8 mouse cellular contexts compared by ENCODE assay signal in genomic region chr11:96963580-96963979, GRCm38 (mm10). TPM values are rescaled to one million over a fixed set of nuclear protein-coding genes. Genes with fewer than 3 reads are reported as not detected.
DNase-seq lines count a peak whose midpoint lies in the region; ATAC-seq lines count a peak whose summit lies in the region.

No protein-coding gene starts in this region.

- H3K4me3 ChIP-seq in intestine, embryonic 15.5 days (replicated peaks), result no peak overlapping the region
- no peak overlapping the region for H3K4me3 ChIP-seq in midbrain, embryonic 10.5 days

- DNase-seq in WW6 (ENCODE audit: low read depth, low spot score), result peak; percentile 95
- peak; percentile 92 to 96 for DNase-seq in cerebellum, postnatal 25 days
- peak; percentile 95 for DNase-seq in gastrocnemius, postnatal 10 days
- DNase-seq in left cerebral cortex, postnatal 25 days (ENCODE audit: low spot score in 2 of 2), result peak; percentile 86 to 92
- DNase-seq in midbrain, embryonic 10.5 days (ENCODE audit: low spot score), result peak; percentile 81
- DNase-seq in right cerebral cortex, postnatal 36 days (ENCODE audit: low spot score in 2 of 2), result peak; percentile 78 to 81
- DNase-seq in urinary bladder, postnatal 4 days (ENCODE audit: low spot score in 2 of 2), result peak; percentile 75 to 90

- H3K4me1 ChIP-seq in intestine, embryonic 15.5 days (replicated peaks), result peaks cover 10% of the 10 kb centered on the region
- peaks cover 13% of the 10 kb centered on the region; the same call in 1 of the 2 replicates for H3K4me1 ChIP-seq in midbrain, embryonic 10.5 days

- no peak overlapping the region for H3K27ac ChIP-seq in intestine, embryonic 15.5 days
- peak overlapping the region; percentile 49; the same call in 1 of the 2 replicates for H3K27ac ChIP-seq in midbrain, embryonic 10.5 days (replicated peaks)

- 11% methylated on average over 8 of the region's 8 CpGs for WGBS in intestine, embryonic 15.5 days
- WGBS in midbrain, embryonic 10.5 days, result 18% methylated on average over 8 of the region's 8 CpGs

- no peaks in the 10 kb centered on the region for H3K9me3 ChIP-seq in intestine, embryonic 15.5 days
- no peaks in the 10 kb centered on the region for H3K9me3 ChIP-seq in midbrain, embryonic 10.5 days (replicated peaks)

- H3K36me3 ChIP-seq in intestine, embryonic 15.5 days, result peaks cover 24% of the 10 kb centered on the region
- H3K36me3 ChIP-seq in midbrain, embryonic 10.5 days, result peaks cover 50% of the 10 kb centered on the region

- intact Hi-C loops in left cerebral cortex, postnatal 25 days (cut with DNase I), result loop anchor here (1.0 to 5.0 kb wide), 2 partner anchors 47 to 96 kb away; partner anchors contain the start of gene Cdk5rap3

- H3K4me2 ChIP-seq in intestine, embryonic 15.5 days (replicated peaks), result no peak overlapping the region

- no peaks in the 10 kb centered on the region for H3K27me3 ChIP-seq in intestine, embryonic 15.5 days (replicated peaks)
- no peaks in the 10 kb centered on the region for H3K27me3 ChIP-seq in midbrain, embryonic 10.5 days (ENCODE audit: low read depth, poor library complexity, severe bottlenecking)

- no peak overlapping the region for H3K9ac ChIP-seq in intestine, embryonic 15.5 days

- ATAC-seq in intestine, embryonic 15.5 days, result peak; percentile 77

RNA-seq across cellular contexts. Expression of gene Sp2, which starts 19.2 kb away (rescaled TPM):
- total RNA-seq in gastrocnemius, postnatal 10 days (2021), result 10 to 100 TPM; 15.2 to 15.9 TPM
- polyA plus RNA-seq in intestine, embryonic 15.5 days (2015; fragmentation: Nextera tagmentation; extraction: Ambion mirVana), result 13.3 and 15.1 TPM in 2 replicates
- total RNA-seq in left cerebral cortex, postnatal 25 days (2021), result 10 to 100 TPM; 12.8 to 13.5 TPM
- polyA plus RNA-seq in midbrain, embryonic 10.5 days (2016; fragmentation: Nextera tagmentation; extraction: Ambion mirVana), result 30.5 and 35.5 TPM in 2 replicates

RNA-seq across cellular contexts. Expression of gene Pnpo, which starts 19.8 kb away (rescaled TPM):
- total RNA-seq in gastrocnemius, postnatal 10 days (2021), result 1 to 10 TPM; 8.4 to 9.4 TPM
- polyA plus RNA-seq in intestine, embryonic 15.5 days (2015; fragmentation: Nextera tagmentation; extraction: Ambion mirVana), result 81.9 and 92.8 TPM in 2 replicates
- total RNA-seq in left cerebral cortex, postnatal 25 days (2021), result 10 to 100 TPM; 37.4 to 37.5 TPM
- 28.2 and 32.1 TPM in 2 replicates for polyA plus RNA-seq in midbrain, embryonic 10.5 days (2016; fragmentation: Nextera tagmentation; extraction: Ambion mirVana)

RNA-seq across cellular contexts. Expression of gene Prr15l, which starts 35.7 kb away (rescaled TPM):
- total RNA-seq in gastrocnemius, postnatal 10 days (2021), result not detected
- polyA plus RNA-seq in intestine, embryonic 15.5 days (2015; fragmentation: Nextera tagmentation; extraction: Ambion mirVana), result 84.7 and 86.9 TPM in 2 replicates
- not detected for total RNA-seq in left cerebral cortex, postnatal 25 days (2021)
- 0.04 and 0.05 TPM in 2 replicates for polyA plus RNA-seq in midbrain, embryonic 10.5 days (2016; fragmentation: Nextera tagmentation; extraction: Ambion mirVana)

RNA-seq across cellular contexts. Expression of gene Cdk5rap3, which starts 47.3 kb away (rescaled TPM):
- 10 to 100 TPM; 30.0 to 39.3 TPM for total RNA-seq in gastrocnemius, postnatal 10 days (2021)
- 64.2 and 66.7 TPM in 2 replicates for polyA plus RNA-seq in intestine, embryonic 15.5 days (2015; fragmentation: Nextera tagmentation; extraction: Ambion mirVana)
- total RNA-seq in left cerebral cortex, postnatal 25 days (2021), result 10 to 100 TPM; 28.1 to 32.3 TPM
- polyA plus RNA-seq in midbrain, embryonic 10.5 days (2016; fragmentation: Nextera tagmentation; extraction: Ambion mirVana), result 116 and 120 TPM in 2 replicates

RNA-seq across cellular contexts. Expression of gene Sp6, which starts 49.6 kb away (rescaled TPM):
- under 1 TPM; 0.21 to 0.77 TPM for total RNA-seq in gastrocnemius, postnatal 10 days (2021)
- polyA plus RNA-seq in intestine, embryonic 15.5 days (2015; fragmentation: Nextera tagmentation; extraction: Ambion mirVana), result 0.29 and 0.30 TPM in 2 replicates
- 1 to 10 TPM; 2.1 to 2.2 TPM for total RNA-seq in left cerebral cortex, postnatal 25 days (2021)
- polyA plus RNA-seq in midbrain, embryonic 10.5 days (2016; fragmentation: Nextera tagmentation; extraction: Ambion mirVana), result 0.71 and 2.0 TPM in 2 replicates
